Mouse (Mus musculus) bone marrow, adult 2 months (tissue): ENCODE data around the gene Sltm.

Source experiments
- CTCF ChIP-seq: fragments of 200-500 bp; IDR thresholded peaks from 2 replicates; pipeline ENCODE4 v1.5.1; 2011; ENCODE audit warnings: low read length, control low read depth; ENCODE audit not compliant: control insufficient read depth, insufficient read depth
- POLR2A ChIP-seq: fragments of 200-500 bp; IDR thresholded peaks from 2 replicates; pipeline ENCODE4 v1.6.1; 2011; ENCODE audit warnings: low read depth, mild to moderate bottlenecking, control low read depth, low read length, borderline replicate concordance; ENCODE audit not compliant: control insufficient read depth

DNA sequence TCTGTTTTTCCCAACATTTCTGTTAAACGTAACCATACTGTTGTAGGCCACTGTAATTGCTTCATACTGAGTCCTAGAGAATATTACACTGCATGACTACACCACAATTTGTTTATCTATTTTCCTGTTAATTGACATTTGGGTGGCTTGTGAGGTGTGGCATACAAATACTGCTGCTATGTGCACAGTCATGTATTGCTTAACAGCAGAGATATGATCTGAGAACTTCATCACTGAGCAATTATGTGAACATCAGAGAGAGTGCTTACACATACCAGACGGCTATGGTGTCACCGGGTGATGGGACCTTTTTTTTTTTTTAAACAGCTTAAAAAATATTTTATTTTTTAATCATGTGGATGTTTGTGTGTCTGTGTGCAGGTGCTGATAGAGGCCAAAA lies 9.2 kb upstream of the Sltm start:
- TF ChIP-seq CTCF (no peak), POLR2A (no peak)
